Comparison of ENCODE assay signal across 15 mouse cellular contexts in genomic region chr6:99173902-99174210, GRCm38 (mm10).
A peak's percentile ranks its signal among the peaks of the same experiment; 100 is the strongest.
DNase-seq lines count a peak whose midpoint lies in the region; ATAC-seq and TF ChIP-seq lines count a peak whose summit lies in the region.
"Had no signal": no experiment of that assay in that cellular context is flagged by ENCODE, and none has a peak within 500 bp of the region (broad histone marks: within the 10 kb centered on the region; RNA-seq: fewer than 3 reads in every experiment).

No protein-coding gene starts in this region.

- H3K4me1 ChIP-seq in lung, embryonic 14.5 days (ENCODE audit: insufficient read depth): peaks cover 31% of the 10 kb centered on the region
- H3K4me1 ChIP-seq in intestine, embryonic 16.5 days (ENCODE audit: control insufficient read depth, insufficient read depth, low read length): peaks cover 33% of the 10 kb centered on the region
- H3K4me1 ChIP-seq in liver, postnatal 0 days (ENCODE audit: insufficient read depth): peaks cover 27% of the 10 kb centered on the region
- H3K4me1 ChIP-seq in stomach, postnatal 0 days (replicated peaks; ENCODE audit: control insufficient read depth, insufficient read depth): peaks cover 4% of the 10 kb centered on the region

- DNase-seq in lung, embryonic 14.5 days: peak; percentile 61
- DNase-seq in lung, postnatal 14 days: no peak
- peak; percentile 29 for DNase-seq in liver, postnatal 0 days
- DNase-seq in stomach, postnatal 0 days (ENCODE audit: low spot score): peak; percentile 61
- DNase-seq in adrenal gland, adult 18-20 months (ENCODE audit: low spot score in 2 of 2): no peak
- no peak for DNase-seq in retina, postnatal 1 day
- DNase-seq: adrenal gland, postnatal 25 days; cerebellum, postnatal 14 days; heart, postnatal 36 days; kidney, postnatal 10 days had no signal

- no peak overlapping the region for H3K9ac ChIP-seq in lung, embryonic 14.5 days
- no peak overlapping the region for H3K9ac ChIP-seq in intestine, embryonic 16.5 days (ENCODE audit: low read depth, low read length)
- H3K9ac ChIP-seq in liver, postnatal 0 days (replicated peaks): no peak overlapping the region
- no peak overlapping the region for H3K9ac ChIP-seq in stomach, postnatal 0 days (ENCODE audit: low read length)
- H3K9ac ChIP-seq: limb, embryonic 13.5 days had no signal

- H3K27ac ChIP-seq in lung, embryonic 14.5 days (ENCODE audit: low read depth): peak overlapping the region; percentile 71
- peak overlapping the region; percentile 83 for H3K27ac ChIP-seq in intestine, embryonic 16.5 days (ENCODE audit: low read length)
- peak overlapping the region; percentile 94 for H3K27ac ChIP-seq in liver, postnatal 0 days (ENCODE audit: low read depth)
- H3K27ac ChIP-seq in stomach, postnatal 0 days (replicated peaks): peak overlapping the region; percentile 82
- H3K27ac ChIP-seq: limb, embryonic 13.5 days had no signal

- H3K4me2 ChIP-seq in lung, embryonic 14.5 days: peak overlapping the region; percentile 47
- H3K4me2 ChIP-seq in intestine, embryonic 16.5 days (ENCODE audit: low read depth, low read length): peak overlapping the region; percentile 39
- peak overlapping the region; percentile 57 for H3K4me2 ChIP-seq in liver, postnatal 0 days (ENCODE audit: low read depth, low read length)
- H3K4me2 ChIP-seq in stomach, postnatal 0 days (replicated peaks; ENCODE audit: low read depth): peak overlapping the region; percentile 28; the same call in 1 of the 2 replicates
- H3K4me2 ChIP-seq: limb, embryonic 13.5 days had no signal

- no peak for TF ChIP-seq EP300 in liver, postnatal 0 days (IDR thresholded peaks at IDR 0.05; ENCODE audit: low read depth)
- TF ChIP-seq EP300 in stomach, postnatal 0 days (optimal IDR thresholded peaks at IDR 0.05): no peak

- peak; percentile 41; the same call in 1 of the 2 replicates for ATAC-seq in lung, embryonic 14.5 days (ENCODE audit: insufficient read depth)
- ATAC-seq in intestine, embryonic 16.5 days: no peak
- peak; percentile 69 for ATAC-seq in liver, postnatal 0 days
- ATAC-seq in stomach, postnatal 0 days (ENCODE audit: low FRiP score, low TSS enrichment): peak; percentile 47
- ATAC-seq: CD4-positive, CD25-positive, alpha-beta regulatory T cell, adult 4 months; forebrain, embryonic 14.5 days had no signal

- H3K27me3 ChIP-seq in lung, embryonic 14.5 days (ENCODE audit: insufficient read depth, low read length): no peaks in the 10 kb centered on the region
- no peaks in the 10 kb centered on the region for H3K27me3 ChIP-seq in intestine, embryonic 16.5 days (replicated peaks; ENCODE audit: control insufficient read depth, insufficient read depth, low read length)
- H3K27me3 ChIP-seq in liver, postnatal 0 days (ENCODE audit: insufficient read depth, low read length): no peaks in the 10 kb centered on the region
- no peaks in the 10 kb centered on the region for H3K27me3 ChIP-seq in stomach, postnatal 0 days (ENCODE audit: control insufficient read depth, insufficient read depth, low read length)
- H3K27me3 ChIP-seq: limb, embryonic 13.5 days; megakaryocyte, embryonic 14.5 days had no signal

- TF ChIP-seq CTCF in lung, embryonic 14.5 days (IDR thresholded peaks at IDR 0.05; ENCODE audit: low read depth): no peak
- no peak for TF ChIP-seq CTCF in liver, postnatal 0 days (IDR thresholded peaks at IDR 0.05; ENCODE audit: low read depth)
- no peak for TF ChIP-seq CTCF in stomach, postnatal 0 days (IDR thresholded peaks at IDR 0.05; ENCODE audit: low read depth)

- no peaks in the 10 kb centered on the region for H3K36me3 ChIP-seq in lung, embryonic 14.5 days (ENCODE audit: insufficient read depth)
- no peaks in the 10 kb centered on the region for H3K36me3 ChIP-seq in intestine, embryonic 16.5 days (ENCODE audit: control insufficient read depth, insufficient read depth, low read length)
- no peaks in the 10 kb centered on the region for H3K36me3 ChIP-seq in liver, postnatal 0 days (replicated peaks; ENCODE audit: insufficient read depth, low read length)
- H3K36me3 ChIP-seq in stomach, postnatal 0 days (ENCODE audit: control insufficient read depth, insufficient read depth, low read length): no peaks in the 10 kb centered on the region
- H3K36me3 ChIP-seq: limb, embryonic 13.5 days had no signal

- H3K9me3 ChIP-seq in lung, embryonic 14.5 days (ENCODE audit: low read depth, low read length): no peaks in the 10 kb centered on the region
- H3K9me3 ChIP-seq in intestine, embryonic 16.5 days (ENCODE audit: control insufficient read depth, low read length): no peaks in the 10 kb centered on the region
- H3K9me3 ChIP-seq in liver, postnatal 0 days (ENCODE audit: low read length): no peaks in the 10 kb centered on the region
- no peaks in the 10 kb centered on the region for H3K9me3 ChIP-seq in stomach, postnatal 0 days (ENCODE audit: control insufficient read depth, low read length)
- H3K9me3 ChIP-seq: limb, embryonic 13.5 days; megakaryocyte, embryonic 14.5 days had no signal

- no peak overlapping the region for H3K4me3 ChIP-seq in lung, embryonic 14.5 days (ENCODE audit: low read depth, low read length)
- no peak overlapping the region for H3K4me3 ChIP-seq in intestine, embryonic 16.5 days (ENCODE audit: low read length)
- H3K4me3 ChIP-seq in liver, postnatal 0 days (ENCODE audit: low read depth, low read length): no peak overlapping the region
- no peak overlapping the region for H3K4me3 ChIP-seq in stomach, postnatal 0 days (ENCODE audit: low read depth, low read length)
- H3K4me3 ChIP-seq: limb, embryonic 13.5 days; megakaryocyte, embryonic 14.5 days had no signal

- 13% methylated on average over 2 of the region's 2 CpGs for WGBS in lung, embryonic 14.5 days
- 33% methylated on average over 2 of the region's 2 CpGs for WGBS in intestine, embryonic 16.5 days
- 40% methylated on average over 2 of the region's 2 CpGs for WGBS in liver, postnatal 0 days (ENCODE audit: insufficient replicate concordance)
- 43% methylated on average over 2 of the region's 2 CpGs for WGBS in stomach, postnatal 0 days

Comparison
In these comparisons a context has a peak if more than half of its experiments do, and no peak if none do; other contexts are left out.
1. DNase-seq: peak in lung, embryonic 14.5 days (single experiment), liver, postnatal 0 days (single experiment) and stomach, postnatal 0 days (single experiment); none in lung, postnatal 14 days (single experiment), adrenal gland, adult 18-20 months (0 of 2) and retina, postnatal 1 day (single experiment).
2. Peak in every context shown above with its lines, with median percentiles within 50 percentile points of each other: H3K27ac ChIP-seq and H3K4me2 ChIP-seq.